Mouse (Mus musculus): ENCODE results near the gene Pde4d. TPM values are rescaled to one million over a fixed set of nuclear protein-coding genes. Genes with fewer than 3 reads are reported as not detected.
A peak's percentile ranks its signal among the peaks of the same experiment; 100 is the strongest.

The Pde4d gene
- polyA plus RNA-seq, 1 experiment from 2014 or later = 13.0 TPM

DNA sequence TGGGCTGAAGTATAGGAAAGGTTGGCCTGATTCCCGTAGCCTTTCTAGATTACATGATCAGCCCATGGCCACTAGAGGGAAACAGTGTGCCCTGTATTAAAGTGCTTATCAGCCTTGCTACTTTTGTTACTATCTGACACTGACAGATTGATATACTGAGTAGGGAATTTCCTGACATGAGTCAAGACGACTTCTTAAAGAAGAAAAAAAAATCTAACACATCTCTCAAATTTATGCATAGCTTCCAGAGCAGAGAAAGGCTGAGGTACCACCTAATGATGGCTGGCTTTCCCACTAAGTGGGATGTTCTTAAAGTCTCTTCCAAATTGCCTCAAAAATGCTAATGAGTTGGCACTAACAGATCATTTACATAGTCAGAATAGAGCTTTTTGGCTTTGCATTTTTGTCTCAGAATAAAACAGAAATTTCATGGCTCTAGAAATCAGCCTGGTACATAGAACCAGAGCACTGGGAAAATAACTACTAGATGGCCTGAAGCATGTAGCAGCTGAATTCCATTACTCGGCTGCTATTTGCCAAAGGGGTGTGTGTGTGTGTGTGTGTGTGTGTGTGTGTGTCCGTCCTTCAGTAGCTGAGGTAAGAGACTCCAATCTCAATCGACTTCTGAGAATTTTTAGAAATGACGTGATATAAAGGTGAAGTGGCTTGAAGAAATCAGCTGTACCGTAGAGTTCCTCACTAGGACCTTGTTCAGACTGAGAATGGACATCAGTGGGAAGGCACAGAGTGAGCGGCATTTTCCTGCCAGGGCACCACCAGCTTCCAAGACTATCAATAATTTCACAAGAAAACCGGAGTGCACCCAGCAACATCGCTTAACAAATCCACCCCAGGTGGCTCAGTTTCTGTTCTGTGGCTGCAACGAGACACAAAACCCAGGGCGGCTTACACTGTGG is 1108.9 kb downstream of the Pde4d start:
- TF ChIP-seq CTCF (IDR thresholded peaks at IDR 0.05; ENCODE audit: low read depth) (peak; percentile 92), EP300 (optimal IDR thresholded peaks at IDR 0.05) (no peak)
- peak; percentile 41 for DNase-seq (ENCODE audit: low spot score)

DNA sequence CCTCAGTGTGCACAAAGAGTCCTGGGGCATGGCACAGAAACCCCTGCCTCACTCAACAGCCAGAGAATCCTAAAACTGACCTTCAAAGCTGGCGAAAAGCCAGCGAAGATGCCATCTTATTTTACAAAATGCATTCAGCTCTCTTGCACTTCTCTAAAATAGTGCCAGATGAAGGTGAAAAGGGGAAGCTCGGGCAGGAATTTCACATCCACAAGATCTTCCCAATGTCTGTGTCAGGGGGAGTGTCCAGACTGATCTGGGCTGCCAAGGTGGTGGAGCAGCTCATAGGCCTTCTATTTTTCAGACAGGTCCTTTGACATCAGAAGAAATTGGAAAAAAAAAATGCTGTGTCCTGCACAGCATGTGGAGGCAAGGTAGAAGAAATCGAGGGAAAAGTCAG is 1110.5 kb downstream of the Pde4d start:
- Histone ChIP-seq H3K9ac (ENCODE audit: low read length) (no peak overlapping the region), H3K4me2 (replicated peaks; ENCODE audit: low read depth) (no peak overlapping the region), H3K27ac (replicated peaks) (no peak overlapping the region), H3K4me1 (replicated peaks; ENCODE audit: control insufficient read depth, insufficient read depth) (no peaks in the 10 kb centered on the region), H3K9me3 (ENCODE audit: control insufficient read depth, low read length) (no peaks in the 10 kb centered on the region), H3K4me3 (ENCODE audit: low read depth, low read length) (no peak overlapping the region), H3K27me3 (ENCODE audit: control insufficient read depth, insufficient read depth, low read length) (no peaks in the 10 kb centered on the region), H3K36me3 (ENCODE audit: control insufficient read depth, insufficient read depth, low read length) (no peaks in the 10 kb centered on the region)
- TF ChIP-seq CTCF (IDR thresholded peaks at IDR 0.05; ENCODE audit: low read depth) (no peak), EP300 (optimal IDR thresholded peaks at IDR 0.05) (no peak)
- 90% methylated on average over 4 of the region's 4 CpGs for WGBS
- ATAC-seq (ENCODE audit: low FRiP score, low TSS enrichment) (no peak), DNase-seq (ENCODE audit: low spot score) (no peak)

More for the DNA sequence above, 1108.9 kb downstream of the Pde4d start:
- 69% methylated on average over 12 of the region's 12 CpGs for WGBS
- Histone ChIP-seq H3K4me1 (replicated peaks; ENCODE audit: control insufficient read depth, insufficient read depth) (no peaks in the 10 kb centered on the region), H3K27ac (replicated peaks) (no peak overlapping the region), H3K9me3 (ENCODE audit: control insufficient read depth, low read length) (no peaks in the 10 kb centered on the region), H3K9ac (ENCODE audit: low read length) (no peak overlapping the region), H3K4me3 (ENCODE audit: low read depth, low read length) (no peak overlapping the region), H3K27me3 (ENCODE audit: control insufficient read depth, insufficient read depth, low read length) (no peaks in the 10 kb centered on the region), H3K36me3 (ENCODE audit: control insufficient read depth, insufficient read depth, low read length) (no peaks in the 10 kb centered on the region), H3K4me2 (replicated peaks; ENCODE audit: low read depth) (no peak overlapping the region)
- 0 out of 2 replicates have a peak, but pooled peaks have one; percentile 42 for ATAC-seq (ENCODE audit: low FRiP score, low TSS enrichment)

DNA sequence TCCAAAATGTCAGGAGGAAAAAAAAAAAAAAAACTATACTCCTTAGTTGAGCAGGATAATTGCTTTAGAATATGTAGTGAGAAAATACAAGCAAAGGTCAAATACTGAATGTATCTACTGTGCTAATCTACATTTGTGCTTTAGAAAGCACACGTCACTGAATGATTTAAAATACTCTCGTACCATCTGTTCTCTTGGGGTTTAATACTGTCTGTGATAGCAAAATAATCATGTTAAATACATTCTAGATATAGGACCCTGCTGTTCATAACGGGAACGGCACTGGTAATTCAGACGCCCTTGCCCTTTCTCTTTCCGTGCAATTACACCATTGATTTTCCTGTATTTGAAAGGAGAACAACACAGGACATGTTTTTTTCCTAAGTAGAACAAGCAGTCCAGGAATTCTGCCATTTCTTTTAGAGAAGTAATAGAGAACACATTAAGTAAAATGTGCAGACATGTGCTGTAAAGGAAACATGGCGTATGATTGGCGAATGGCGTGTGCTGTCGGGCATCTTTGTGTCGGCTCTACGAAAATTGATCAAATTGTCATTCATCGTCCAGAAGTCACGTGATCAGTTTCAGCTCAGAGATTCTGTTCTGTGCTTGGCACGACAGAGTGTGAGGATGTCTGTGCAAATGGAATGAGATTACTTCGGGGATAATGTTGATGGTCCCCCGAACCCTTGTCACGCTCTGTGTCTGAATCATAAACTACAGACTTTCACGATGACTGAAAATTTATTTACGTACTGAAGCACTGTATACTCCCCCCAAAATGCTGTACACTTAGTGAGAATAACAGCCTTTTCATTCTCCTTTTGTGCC is 1119.1 kb downstream of the Pde4d start:
- ATAC-seq (ENCODE audit: low FRiP score, low TSS enrichment) = no peak
- H3K27me3 ChIP-seq (ENCODE audit: control insufficient read depth, insufficient read depth, low read length) = no peaks in the 10 kb centered on the region
- H3K9ac ChIP-seq (ENCODE audit: low read length) = no peak overlapping the region
- DNase-seq (ENCODE audit: low spot score) = no peak
- 90% methylated on average over 20 of the region's 20 CpGs for WGBS
- no peaks in the 10 kb centered on the region for H3K9me3 ChIP-seq (ENCODE audit: control insufficient read depth, low read length)
- no peaks in the 10 kb centered on the region for H3K4me1 ChIP-seq (replicated peaks; ENCODE audit: control insufficient read depth, insufficient read depth)
- H3K4me3 ChIP-seq (ENCODE audit: low read depth, low read length) = no peak overlapping the region
- TF ChIP-seq EP300 (optimal IDR thresholded peaks at IDR 0.05) (no peak), CTCF (IDR thresholded peaks at IDR 0.05; ENCODE audit: low read depth) (no peak)
- no peaks in the 10 kb centered on the region for H3K36me3 ChIP-seq (ENCODE audit: control insufficient read depth, insufficient read depth, low read length)
- no peak overlapping the region for H3K4me2 ChIP-seq (replicated peaks; ENCODE audit: low read depth)
- no peak overlapping the region for H3K27ac ChIP-seq (replicated peaks)

DNA sequence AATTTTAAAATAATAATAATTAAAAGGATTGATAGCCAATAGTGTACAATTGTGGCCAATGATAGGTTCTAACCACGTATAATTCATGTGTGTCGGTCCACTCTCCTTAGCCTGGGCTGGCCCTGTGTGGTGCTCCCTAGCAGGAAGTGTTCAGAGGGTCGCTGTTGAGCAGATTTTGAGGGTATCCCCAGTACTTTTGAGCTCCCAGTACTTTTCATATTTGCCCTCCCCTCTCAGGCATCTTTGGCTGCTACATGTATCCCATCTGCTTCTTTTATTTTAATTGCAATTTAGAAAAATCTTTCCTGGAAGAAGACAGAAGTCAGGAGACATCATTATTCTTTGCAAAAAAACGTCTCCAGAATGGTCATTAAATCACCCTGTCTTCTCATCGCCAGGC is 1119.7 kb downstream of the Pde4d start:
- 73% methylated on average over 5 of the region's 5 CpGs for WGBS
- H3K4me3 ChIP-seq (ENCODE audit: low read depth, low read length) = no peak overlapping the region
- no peak overlapping the region for H3K9ac ChIP-seq (ENCODE audit: low read length)
- TF ChIP-seq CTCF (IDR thresholded peaks at IDR 0.05; ENCODE audit: low read depth) (no peak), EP300 (optimal IDR thresholded peaks at IDR 0.05) (no peak)
- no peaks in the 10 kb centered on the region for H3K9me3 ChIP-seq (ENCODE audit: control insufficient read depth, low read length)
- no peaks in the 10 kb centered on the region for H3K27me3 ChIP-seq (ENCODE audit: control insufficient read depth, insufficient read depth, low read length)
- ATAC-seq (ENCODE audit: low FRiP score, low TSS enrichment) (no peak), DNase-seq (ENCODE audit: low spot score) (no peak)
- no peak overlapping the region for H3K27ac ChIP-seq (replicated peaks)
- H3K36me3 ChIP-seq (ENCODE audit: control insufficient read depth, insufficient read depth, low read length) = no peaks in the 10 kb centered on the region
- H3K4me1 ChIP-seq (replicated peaks; ENCODE audit: control insufficient read depth, insufficient read depth) = no peaks in the 10 kb centered on the region
- H3K4me2 ChIP-seq (replicated peaks; ENCODE audit: low read depth) = no peak overlapping the region

DNA sequence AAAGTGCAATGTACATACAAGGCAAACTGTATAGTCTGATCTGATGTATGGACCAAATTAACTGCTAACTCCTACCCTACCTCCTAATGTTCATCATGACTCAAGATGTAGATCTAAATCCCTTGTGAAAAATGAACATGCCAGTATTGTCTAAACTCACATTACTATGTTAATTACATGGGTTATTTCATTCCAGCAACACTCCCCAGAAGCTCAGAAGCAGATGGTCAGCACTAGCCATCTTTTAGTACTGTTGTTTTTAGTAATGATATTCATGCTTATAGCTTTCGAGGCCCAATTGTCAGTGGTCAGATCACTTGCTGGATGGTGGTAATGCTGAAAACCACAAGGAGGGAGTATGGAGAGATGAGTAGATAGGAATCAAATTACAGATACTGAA is 1127.0 kb downstream of the Pde4d start:
- H3K9me3 ChIP-seq (ENCODE audit: control insufficient read depth, low read length) = no peaks in the 10 kb centered on the region
- DNase-seq (ENCODE audit: low spot score) (no peak), ATAC-seq (ENCODE audit: low FRiP score, low TSS enrichment) (no peak)
- no peaks in the 10 kb centered on the region for H3K4me1 ChIP-seq (replicated peaks; ENCODE audit: control insufficient read depth, insufficient read depth)
- H3K36me3 ChIP-seq (ENCODE audit: control insufficient read depth, insufficient read depth, low read length) = no peaks in the 10 kb centered on the region
- H3K27me3 ChIP-seq (ENCODE audit: control insufficient read depth, insufficient read depth, low read length) = no peaks in the 10 kb centered on the region
- H3K4me2 ChIP-seq (replicated peaks; ENCODE audit: low read depth) = no peak overlapping the region
- H3K4me3 ChIP-seq (ENCODE audit: low read depth, low read length) = no peak overlapping the region
- TF ChIP-seq EP300 (optimal IDR thresholded peaks at IDR 0.05) (no peak), CTCF (IDR thresholded peaks at IDR 0.05; ENCODE audit: low read depth) (no peak)
- H3K9ac ChIP-seq (ENCODE audit: low read length) = no peak overlapping the region
- WGBS = 58% methylated on average over 1 of the region's 1 CpGs
- H3K27ac ChIP-seq (replicated peaks) = no peak overlapping the region

Measured in stomach, postnatal 0 days (tissue).